Mouse (Mus musculus) CH12.LX (cell line): ENCODE measurements at regions not wholly inside any gene's neighbourhood (a gene's known extent, or its start where the extent isn't known, plus 50 kb on each side); places are given as distances from the start of the nearest gene placed in this dataset.

Source experiments
- DNase-seq: peaks from one replicate; pipeline ENCODE4 v3.0.0-alpha.2; 2013; ENCODE audit errors: extremely low read depth
- H3K27ac ChIP-seq: 2 replicates; pipeline ENCODE4 v1.5.1; 2012; ENCODE audit warnings: low read depth, mild to moderate bottlenecking, control low read depth, moderate library complexity; ENCODE audit not compliant: insufficient read depth
- H3K27me3 ChIP-seq: replicated peaks from 2 replicates; pipeline ENCODE3; 2012; ENCODE audit warnings: inconsistent platforms
- H3K36me3 ChIP-seq, 2 experiments: replicated peaks in 1 of 2; 2 replicates each; pipeline versions ENCODE3 to v1.6.1; 2012; ENCODE audit warnings: inconsistent platforms in 1 of 2, low read length in 1 of 2, mild to moderate bottlenecking in 1 of 2, mixed read lengths in 1 of 2, moderate library complexity in 1 of 2; ENCODE audit not compliant: control insufficient read depth in 1 of 2, insufficient read depth in 1 of 2
- H3K4me1 ChIP-seq, 2 experiments: 2 replicates each; pipeline ENCODE4 v1.6.1; 2012; ENCODE audit warnings: inconsistent platforms in 1 of 2, moderate library complexity in 1 of 2; ENCODE audit not compliant: insufficient read depth in 2 of 2, control insufficient read depth in 1 of 2
- H3K4me2 ChIP-seq: 2 replicates; pipeline ENCODE4 v1.6.1; 2012; ENCODE audit warnings: low read depth, mild to moderate bottlenecking, control low read depth; ENCODE audit not compliant: poor library complexity, insufficient read depth, severe bottlenecking
- H3K4me3 ChIP-seq, 3 experiments: fragments of 150-350 bp in 1 of 3; sonication (generic) in 1 of 3; replicated peaks in 1 of 3; 2 replicates each; pipeline versions ENCODE3 to v1.5.1; 2011 to 2012; ENCODE audit warnings: low read depth in 2 of 3, low read length in 2 of 3, mild to moderate bottlenecking in 2 of 3, moderate library complexity in 2 of 3, control low read depth in 1 of 3, improper control_type of control experiment in 1 of 3, inconsistent platforms in 1 of 3, mixed read lengths in 1 of 3; ENCODE audit not compliant: poor library complexity in 1 of 3
- H3K79me2 ChIP-seq: replicated peaks from 2 replicates; pipeline ENCODE4 v1.6.1; 2012; ENCODE audit warnings: mild to moderate bottlenecking, moderate library complexity; ENCODE audit not compliant: control insufficient read depth, poor library complexity, insufficient read depth, severe bottlenecking; ENCODE audit errors: extremely low read depth
- H3K9ac ChIP-seq: 2 replicates; pipeline ENCODE4 v1.6.1; 2012; ENCODE audit warnings: low read depth, mild to moderate bottlenecking, control low read depth, moderate library complexity; ENCODE audit not compliant: insufficient read depth
- H3K9me3 ChIP-seq: replicated peaks from 2 replicates; pipeline ENCODE3; 2012; ENCODE audit warnings: low read length, inconsistent platforms, mixed read lengths
- CHD1 ChIP-seq: IDR thresholded peaks from 2 replicates; pipeline ENCODE4 v1.6.1; 2012; ENCODE audit warnings: low read depth, low read length, improper control_type of control experiment, inconsistent platforms
- CHD2 ChIP-seq: IDR thresholded peaks from 2 replicates; pipeline ENCODE4 v1.6.1; 2011; ENCODE audit warnings: low read length, improper control_type of control experiment
- CTCF ChIP-seq, 2 experiments: IDR thresholded peaks in 1 of 2; conservative IDR thresholded peaks in 1 of 2; 2 replicates each; pipeline ENCODE4 v1.5.1; 2011 to 2012; ENCODE audit warnings: low read depth in 2 of 2, low read length in 2 of 2, improper control_type of control experiment in 1 of 2, inconsistent platforms in 1 of 2, mild to moderate bottlenecking in 1 of 2, moderate library complexity in 1 of 2
- E2F4 ChIP-seq: IDR thresholded peaks from 2 replicates; pipeline ENCODE4 v1.6.1; 2011; ENCODE audit warnings: low read depth, low read length, improper control_type of control experiment; ENCODE audit not compliant: insufficient replicate concordance
- ELF1 ChIP-seq: IDR thresholded peaks from 2 replicates; pipeline ENCODE4 v1.6.1; 2014; ENCODE audit warnings: low read depth, mild to moderate bottlenecking, inconsistent platforms, low read length, improper control_type of control experiment
- EP300 ChIP-seq: IDR thresholded peaks from 2 replicates; pipeline ENCODE4 v1.6.1; 2011; ENCODE audit warnings: low read length, improper control_type of control experiment
- ETS1 ChIP-seq: conservative IDR thresholded peaks from 2 replicates; pipeline ENCODE4 v1.6.1; 2012; ENCODE audit warnings: low read depth, mild to moderate bottlenecking, inconsistent platforms, low read length, improper control_type of control experiment, moderate library complexity
- HCFC1 ChIP-seq: IDR thresholded peaks from 2 replicates; pipeline ENCODE4 v1.6.1; 2012; ENCODE audit warnings: low read depth, mild to moderate bottlenecking, inconsistent platforms, low read length, improper control_type of control experiment
- IRF4 ChIP-seq: IDR thresholded peaks from 2 replicates; pipeline ENCODE4 v1.6.1; 2014; ENCODE audit warnings: low read depth, mild to moderate bottlenecking, inconsistent platforms, low read length, improper control_type of control experiment
- JUN ChIP-seq: IDR thresholded peaks from 2 replicates; pipeline ENCODE4 v1.6.1; 2011; ENCODE audit warnings: low read depth, mild to moderate bottlenecking, low read length, improper control_type of control experiment, moderate library complexity; ENCODE audit not compliant: insufficient read depth
- JUND ChIP-seq: conservative IDR thresholded peaks from 2 replicates; pipeline ENCODE4 v1.6.1; 2011; ENCODE audit warnings: low read depth, low read length, improper control_type of control experiment
- MAZ ChIP-seq: IDR thresholded peaks from 2 replicates; pipeline ENCODE4 v1.6.1; 2012; ENCODE audit warnings: low read depth, mild to moderate bottlenecking, inconsistent platforms, low read length, improper control_type of control experiment, moderate library complexity
- MEF2A ChIP-seq: IDR thresholded peaks from 2 replicates; pipeline ENCODE4 v1.6.1; 2014; ENCODE audit warnings: low read depth, mild to moderate bottlenecking, inconsistent platforms, low read length, improper control_type of control experiment, borderline replicate concordance
- MYC ChIP-seq: IDR thresholded peaks from 2 replicates; pipeline ENCODE4 v1.6.1; 2011; ENCODE audit warnings: low read depth, mild to moderate bottlenecking, improper control_type of control experiment, low read length
- NELFE ChIP-seq: IDR thresholded peaks from 2 replicates; pipeline ENCODE4 v1.6.1; 2011; ENCODE audit warnings: low read depth, low read length, improper control_type of control experiment
- RAD21 ChIP-seq: IDR thresholded peaks from 2 replicates; pipeline ENCODE4 v1.6.1; 2011; ENCODE audit warnings: low read depth, mild to moderate bottlenecking, low read length, improper control_type of control experiment, moderate library complexity
- RCOR1 ChIP-seq: conservative IDR thresholded peaks from 2 replicates; pipeline ENCODE4 v1.6.1; 2012; ENCODE audit warnings: low read depth, mild to moderate bottlenecking, inconsistent platforms, low read length, improper control_type of control experiment
- SIN3A ChIP-seq: IDR thresholded peaks from 2 replicates; pipeline ENCODE4 v1.6.1; 2012; ENCODE audit warnings: low read length, improper control_type of control experiment, inconsistent platforms
- SMC3 ChIP-seq: IDR thresholded peaks from 2 replicates; pipeline ENCODE4 v1.6.1; 2011; ENCODE audit warnings: low read depth, low read length, improper control_type of control experiment
- TBP ChIP-seq: conservative IDR thresholded peaks from 2 replicates; pipeline ENCODE4 v1.6.1; 2011; ENCODE audit warnings: low read depth, low read length, improper control_type of control experiment
- USF1 ChIP-seq: IDR thresholded peaks from 2 replicates; pipeline ENCODE4 v1.6.1; 2014; ENCODE audit warnings: low read depth, mild to moderate bottlenecking, inconsistent platforms, low read length, improper control_type of control experiment
- USF2 ChIP-seq: conservative IDR thresholded peaks from 2 replicates; pipeline ENCODE4 v1.6.1; 2011; ENCODE audit warnings: low read depth, low read length, improper control_type of control experiment
- ZC3H11A ChIP-seq: IDR thresholded peaks from 2 replicates; pipeline ENCODE4 v1.6.1; 2012; ENCODE audit warnings: low read depth, mild to moderate bottlenecking, inconsistent platforms, low read length, improper control_type of control experiment
- ZKSCAN1 ChIP-seq: IDR thresholded peaks from 2 replicates; pipeline ENCODE4 v1.6.1; 2012; ENCODE audit warnings: low read depth, inconsistent platforms, low read length, improper control_type of control experiment, borderline replicate concordance
- ZMIZ1 ChIP-seq: IDR thresholded peaks from 2 replicates; pipeline ENCODE4 v1.6.1; 2012; ENCODE audit warnings: low read depth, mild to moderate bottlenecking, inconsistent platforms, low read length, improper control_type of control experiment
- dilution Hi-C: fragments of 300-500 bp; cut with MboI; formaldehyde crosslinking; loops from 2 replicates; pipeline ENCODE4 v1.14.3; 2020; ENCODE audit warnings: low sequenced_read_pairs; ENCODE audit not compliant: extremely low pct_unique_long_range_greater_than_20kb, extremely low pct_ligation_motif_present
- in situ Hi-C: fragments of 300-500 bp; cut with MboI; formaldehyde crosslinking; loops from 3 replicates; pipeline ENCODE4 v1.14.3; 2019; ENCODE audit warnings: low sequenced_read_pairs, low pct_ligation_motif_present, low pct_unique_long_range_greater_than_20kb, mixed read lengths

GRCm38 (mm10) chr13:97415927-97416709 lies 175.2 kb downstream of the Enc1 start:
- Histone ChIP-seq H3K27me3 (no peaks in the 10 kb centered on the region), H3K9ac (no peak overlapping the region), H3K4me1 (no peaks in the 10 kb centered on the region), H3K4me2 (no peak overlapping the region), H3K4me3 (no peak overlapping the region), H3K36me3 (no peaks in the 10 kb centered on the region), H3K9me3 (peaks cover 24% of the 10 kb centered on the region), H3K79me2 (no peaks in the 10 kb centered on the region), H3K27ac (no peak overlapping the region)
- dilution Hi-C loops = no loop called here
- in situ Hi-C loops = no loop called here
- DNase-seq = no peak
- TF ChIP-seq USF2 = no peak
- no peak for TF ChIP-seq SIN3A
- TF ChIP-seq ZC3H11A = no peak
- TF ChIP-seq JUN = no peak
- TF ChIP-seq CTCF (conservative IDR thresholded peaks at IDR 0.05 in 1 of 2, IDR thresholded peaks at IDR 0.05 in 1 of 2; ENCODE audit: low read depth in 2 of 2, low read length in 2 of 2) = no peak
- TF ChIP-seq TBP = no peak
- TF ChIP-seq EP300 = no peak
- no peak for TF ChIP-seq RAD21
- TF ChIP-seq IRF4 = no peak
- no peak for TF ChIP-seq ZKSCAN1
- TF ChIP-seq MYC = no peak
- TF ChIP-seq CHD1 = no peak
- no peak for TF ChIP-seq NELFE
- TF ChIP-seq ELF1 = no peak

DNA sequence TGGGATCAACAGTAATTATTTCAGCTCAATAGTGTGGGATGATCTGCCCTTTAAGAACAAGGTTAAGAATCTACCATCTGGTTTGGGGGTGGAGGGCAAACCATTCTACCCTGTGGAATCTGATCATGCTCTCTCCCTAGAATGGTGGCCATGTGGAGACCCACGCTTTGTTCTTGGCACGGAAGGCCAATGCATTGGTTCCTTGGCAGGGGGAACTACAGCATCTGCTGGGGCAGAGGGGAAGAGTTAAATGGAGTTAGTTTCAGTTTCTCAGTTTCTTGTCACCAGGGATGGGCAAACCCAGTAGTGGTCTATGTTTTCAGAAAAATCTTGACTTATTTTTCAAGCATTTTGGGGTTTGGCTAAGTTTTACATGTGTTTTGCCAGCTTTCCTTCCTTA lies 174.5 kb downstream of the Enc1 start:
- Histone ChIP-seq H3K4me3 (no peak overlapping the region), H3K4me1 (no peaks in the 10 kb centered on the region), H3K36me3 (no peaks in the 10 kb centered on the region), H3K27me3 (no peaks in the 10 kb centered on the region), H3K27ac (no peak overlapping the region), H3K4me2 (no peak overlapping the region), H3K79me2 (no peaks in the 10 kb centered on the region), H3K9me3 (peaks cover 20% of the 10 kb centered on the region), H3K9ac (no peak overlapping the region)
- DNase-seq = no peak
- in situ Hi-C loops = no loop called here
- no peak for TF ChIP-seq TBP
- TF ChIP-seq MEF2A = no peak
- TF ChIP-seq RAD21 = no peak
- TF ChIP-seq ZMIZ1 = no peak
- no peak for TF ChIP-seq ETS1
- no peak for TF ChIP-seq E2F4
- TF ChIP-seq USF1 = no peak
- no peak for TF ChIP-seq JUND
- no peak for TF ChIP-seq SMC3
- no peak for TF ChIP-seq CHD2
- no peak for TF ChIP-seq HCFC1
- no peak for TF ChIP-seq RCOR1
- TF ChIP-seq MAZ = no peak
- dilution Hi-C loops = no loop called here
